Mouse (Mus musculus) cerebellum, adult 2 months (tissue): Measurements from ENCODE around the gene Mrpl9.

ENCODE experiments used
- CTCF ChIP-seq: fragments of 200-500 bp; IDR thresholded peaks from 2 replicates; pipeline ENCODE4 v1.5.1; 2011; ENCODE audit warnings: low read depth, mild to moderate bottlenecking, control low read depth, low read length, moderate library complexity, borderline replicate concordance; ENCODE audit not compliant: insufficient read depth
- POLR2A ChIP-seq: fragments of 200-500 bp; IDR thresholded peaks from 2 replicates; pipeline ENCODE4 v1.6.1; 2011; ENCODE audit warnings: low read length, control low read depth, borderline replicate concordance; ENCODE audit not compliant: insufficient read depth

GRCm38 (mm10) chr3:94412530-94412929, 30.6 kb upstream of the Mrpl9 start:
- TF ChIP-seq CTCF = no peak
- TF ChIP-seq POLR2A = no peak
